Mouse (Mus musculus) intestine, postnatal 0 days (tissue): Measurements from ENCODE around the gene Pfas. TPM values are rescaled to one million over a fixed set of nuclear protein-coding genes. Genes with fewer than 3 reads are reported as not detected.

Experiments used
- ATAC-seq: fragments of 200-750 bp; cut with Nextera tagmentation; 2 replicates; pipeline ENCODE4 v1.8.0; 2017; ENCODE audit warnings: mild to moderate bottlenecking, moderate TSS enrichment, moderate library complexity
- H3K27ac ChIP-seq: fragments of 300-500 bp; sonication (generic); 2 replicates; pipeline ENCODE4 v1.5.1; 2014; ENCODE audit warnings: mild to moderate bottlenecking, low read depth, low read length, moderate library complexity
- H3K27me3 ChIP-seq: fragments of 300-500 bp; sonication (generic); replicated peaks from 2 replicates; pipeline ENCODE4 v1.6.1; 2014; ENCODE audit warnings: low read length, mixed read lengths; ENCODE audit not compliant: control insufficient read depth, insufficient read depth
- H3K36me3 ChIP-seq: fragments of 300-500 bp; sonication (generic); 2 replicates; pipeline ENCODE4 v1.6.1; 2014; ENCODE audit warnings: mild to moderate bottlenecking, moderate library complexity; ENCODE audit not compliant: control insufficient read depth, insufficient read depth
- H3K4me1 ChIP-seq: fragments of 300-500 bp; sonication (generic); replicated peaks from 2 replicates; pipeline ENCODE4 v1.6.1; 2014; ENCODE audit warnings: antibody characterized with exemption, low read length, mixed read lengths; ENCODE audit not compliant: control insufficient read depth, insufficient read depth
- H3K4me2 ChIP-seq: fragments of 300-500 bp; sonication (generic); replicated peaks from 2 replicates; pipeline ENCODE4 v1.6.1; 2014; ENCODE audit warnings: low read depth, mild to moderate bottlenecking, moderate library complexity
- H3K4me3 ChIP-seq: fragments of 300-500 bp; sonication (generic); 2 replicates; pipeline ENCODE4 v1.5.1; 2014; ENCODE audit warnings: low read depth, low read length
- H3K9ac ChIP-seq: fragments of 300-500 bp; sonication (generic); 2 replicates; pipeline ENCODE4 v1.6.1; 2014; ENCODE audit warnings: mild to moderate bottlenecking, low read depth, low read length
- H3K9me3 ChIP-seq: fragments of 300-500 bp; sonication (generic); 2 replicates; pipeline ENCODE4 v1.6.1; 2016; ENCODE audit warnings: mixed run types; ENCODE audit not compliant: control insufficient read depth
- CTCF ChIP-seq: sonication (generic); IDR thresholded peaks from 2 replicates; pipeline ENCODE4 v1.5.1; 2016; ENCODE audit warnings: low read depth, mild to moderate bottlenecking, control low read depth, antibody characterized with exemption, moderate library complexity
- WGBS: fragments of 180-500 bp; shearing (Covaris S2); extraction: QIAGEN DNeasy Blood & Tissue Kit; methylation state at CpG from one replicate; pipeline ENCODE4 v1.1.7; 2014; 5-methylcytosine and 5-hydroxymethylcytosine counted together
- polyA plus RNA-seq: library from polyadenylated mRNA; unstranded; fragments of >200 nt; fragmentation: Nextera tagmentation; extraction: Ambion mirVana; gene quantifications from 2 replicates; pipeline ENCODE4 v1.2.1, GENCODE M21; 2015

Gene Pfas
- polyA plus RNA-seq, 1 experiment from 2014 or later, result 6.4 TPM

DNA sequence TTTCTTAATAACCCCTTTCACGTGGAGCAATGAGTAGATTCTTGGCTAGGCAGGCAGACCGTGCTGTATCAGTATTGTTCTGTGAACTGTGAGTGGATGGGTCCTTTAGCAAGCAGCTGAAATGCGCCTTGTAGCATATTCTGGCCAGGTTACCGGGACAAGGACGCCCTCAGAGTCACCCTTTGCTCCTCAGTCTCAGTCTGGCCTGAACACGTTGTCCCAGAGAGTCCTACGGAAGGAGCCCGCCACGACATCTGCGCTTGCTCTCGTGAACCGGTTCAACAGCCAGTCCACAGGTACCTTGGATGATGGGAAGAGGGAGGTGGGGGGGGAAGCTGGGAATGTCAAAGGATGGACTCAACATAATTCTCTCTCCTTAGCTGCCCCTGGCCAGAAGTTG lies 39.3 kb upstream of the Pfas start:
- H3K4me1 ChIP-seq, result no peaks in the 10 kb centered on the region
- no peak overlapping the region for H3K4me2 ChIP-seq
- H3K36me3 ChIP-seq, result peaks cover 3% of the 10 kb centered on the region; the same call in 1 of the 2 replicates
- H3K9me3 ChIP-seq, result no peaks in the 10 kb centered on the region
- H3K4me3 ChIP-seq, result no peak overlapping the region
- WGBS, result 87% methylated on average over 12 of the region's 12 CpGs
- ATAC-seq, result no peak
- no peak overlapping the region for H3K9ac ChIP-seq
- no peak overlapping the region for H3K27ac ChIP-seq
- H3K27me3 ChIP-seq, result no peaks in the 10 kb centered on the region
- no peak for TF ChIP-seq CTCF

DNA sequence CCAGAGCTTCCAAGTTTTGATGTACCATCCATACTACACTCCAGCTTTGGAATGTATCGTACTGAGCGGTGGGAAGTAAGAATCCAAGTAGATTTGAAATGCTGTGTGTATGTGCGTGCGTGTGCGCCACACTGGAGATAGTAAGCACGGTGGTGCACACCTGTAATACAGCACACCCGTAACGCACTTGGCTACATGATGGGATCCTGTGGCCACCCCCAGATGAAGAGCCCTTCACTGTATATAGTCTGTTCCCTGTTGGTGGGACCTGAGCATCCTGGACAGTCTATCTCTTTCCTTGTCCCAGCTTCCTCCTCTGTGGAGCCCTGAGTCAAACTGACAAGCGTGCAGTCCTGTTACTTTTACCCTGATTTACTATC lies 38.1 kb upstream of the Pfas start:
- peak overlapping the region; percentile 80 for H3K4me2 ChIP-seq
- H3K36me3 ChIP-seq, result peaks cover 3% of the 10 kb centered on the region; the same call in 1 of the 2 replicates
- no peaks in the 10 kb centered on the region for H3K27me3 ChIP-seq
- H3K9ac ChIP-seq, result peak overlapping the region; percentile 49
- ATAC-seq, result no peak
- TF ChIP-seq CTCF, result no peak
- H3K27ac ChIP-seq, result peak overlapping the region; percentile 50; the same call in 1 of the 2 replicates
- H3K4me1 ChIP-seq, result no peaks in the 10 kb centered on the region
- no peaks in the 10 kb centered on the region for H3K9me3 ChIP-seq
- peak overlapping the region; percentile 75 for H3K4me3 ChIP-seq
- 4% methylated on average over 9 of the region's 9 CpGs for WGBS

DNA sequence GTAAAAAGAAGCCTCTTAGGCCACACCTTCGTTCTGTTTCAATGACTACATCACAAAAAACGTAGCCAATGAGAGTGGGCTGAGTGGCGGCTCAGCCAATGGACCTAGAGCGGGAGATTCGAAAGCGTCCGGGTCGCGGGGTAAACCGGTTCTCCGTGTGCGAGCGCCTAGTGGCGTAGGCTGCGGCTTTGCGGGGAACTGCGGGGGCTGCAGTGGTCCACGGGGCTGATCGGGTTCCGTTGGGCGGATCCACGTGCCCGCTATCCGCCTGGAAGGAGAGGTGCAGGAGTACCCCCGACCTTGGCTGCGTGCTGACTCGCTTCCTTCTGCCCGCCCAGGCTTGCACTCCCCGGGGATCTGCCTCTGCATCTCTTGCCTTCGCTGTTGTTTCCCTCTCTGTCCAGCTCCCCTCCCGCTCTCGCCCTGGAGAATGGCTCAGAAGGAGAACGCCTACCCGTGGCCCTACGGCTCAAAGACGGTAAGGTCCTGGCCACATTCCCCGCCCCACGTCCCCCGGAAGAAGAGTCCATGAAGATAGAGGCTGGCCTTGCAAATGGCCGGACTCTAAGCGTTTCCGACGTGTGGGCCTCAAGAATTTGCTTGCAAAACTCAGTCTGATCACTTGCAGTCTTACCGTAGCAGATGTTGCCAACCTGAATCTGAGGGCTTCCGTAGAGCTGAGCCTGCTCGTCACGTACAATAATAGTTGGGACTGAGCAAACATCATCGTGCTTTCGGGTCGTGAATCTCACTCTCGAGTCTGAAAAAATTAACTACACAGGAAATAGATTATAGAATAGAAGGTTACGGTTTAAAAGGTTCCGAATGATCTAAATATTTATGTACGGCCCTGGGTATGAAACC lies 37.5 kb upstream of the Pfas start, which contains the start of gene Aurkb:
Gene Aurkb, plus strand, starts transcription at position 117 of the 864 bp plus-strand sequence.
- peak within 1 kb of the TSS; percentile 75 for H3K4me3 ChIP-seq
- peak within 1 kb of the TSS; percentile 80 for H3K4me2 ChIP-seq
- no peaks in the 10 kb centered on the region for H3K27me3 ChIP-seq
- peak; percentile 71 for ATAC-seq
- H3K9ac ChIP-seq, result peak within 1 kb of the TSS; percentile 49
- peak; percentile 12; the same call in 1 of the 2 replicates for TF ChIP-seq CTCF
- H3K4me1 ChIP-seq, result no peaks in the 10 kb centered on the region
- peak within 1 kb of the TSS; percentile 50; the same call in 1 of the 2 replicates for H3K27ac ChIP-seq
- no peaks in the 10 kb centered on the region for H3K9me3 ChIP-seq
- under 1% methylated on average over 54 of the region's 54 CpGs for WGBS
- peaks cover 3% of the 10 kb centered on the region; the same call in 1 of the 2 replicates for H3K36me3 ChIP-seq

DNA sequence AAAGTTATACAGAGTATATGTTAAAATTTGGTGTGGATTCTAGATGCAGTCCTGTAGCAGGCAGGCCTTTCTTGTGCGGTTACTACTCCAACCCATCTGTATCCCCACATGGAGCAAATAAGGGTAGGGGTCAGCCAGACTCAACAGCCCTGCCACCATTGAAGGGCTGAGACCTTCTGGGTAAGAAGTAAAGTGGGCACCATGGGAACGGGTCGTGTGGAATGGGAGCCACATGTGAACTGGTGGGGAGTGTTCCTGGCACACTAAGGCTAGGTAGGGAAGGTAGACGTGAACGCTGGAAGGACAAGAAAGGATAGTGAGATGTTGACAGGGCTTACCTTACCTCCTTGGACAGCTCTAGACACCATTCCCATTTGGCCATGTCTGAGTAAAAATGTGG lies 29.9 kb upstream of the Pfas start:
- no peaks in the 10 kb centered on the region for H3K9me3 ChIP-seq
- peaks cover 10% of the 10 kb centered on the region; the same call in 1 of the 2 replicates for H3K4me1 ChIP-seq
- H3K27ac ChIP-seq, result no peak overlapping the region
- peaks cover 9% of the 10 kb centered on the region; the same call in 1 of the 2 replicates for H3K36me3 ChIP-seq
- no peak overlapping the region for H3K9ac ChIP-seq
- 79% methylated on average over 5 of the region's 5 CpGs for WGBS
- no peaks in the 10 kb centered on the region for H3K27me3 ChIP-seq
- no peak overlapping the region for H3K4me3 ChIP-seq
- no peak overlapping the region for H3K4me2 ChIP-seq
- no peak for TF ChIP-seq CTCF
- no peak for ATAC-seq

DNA sequence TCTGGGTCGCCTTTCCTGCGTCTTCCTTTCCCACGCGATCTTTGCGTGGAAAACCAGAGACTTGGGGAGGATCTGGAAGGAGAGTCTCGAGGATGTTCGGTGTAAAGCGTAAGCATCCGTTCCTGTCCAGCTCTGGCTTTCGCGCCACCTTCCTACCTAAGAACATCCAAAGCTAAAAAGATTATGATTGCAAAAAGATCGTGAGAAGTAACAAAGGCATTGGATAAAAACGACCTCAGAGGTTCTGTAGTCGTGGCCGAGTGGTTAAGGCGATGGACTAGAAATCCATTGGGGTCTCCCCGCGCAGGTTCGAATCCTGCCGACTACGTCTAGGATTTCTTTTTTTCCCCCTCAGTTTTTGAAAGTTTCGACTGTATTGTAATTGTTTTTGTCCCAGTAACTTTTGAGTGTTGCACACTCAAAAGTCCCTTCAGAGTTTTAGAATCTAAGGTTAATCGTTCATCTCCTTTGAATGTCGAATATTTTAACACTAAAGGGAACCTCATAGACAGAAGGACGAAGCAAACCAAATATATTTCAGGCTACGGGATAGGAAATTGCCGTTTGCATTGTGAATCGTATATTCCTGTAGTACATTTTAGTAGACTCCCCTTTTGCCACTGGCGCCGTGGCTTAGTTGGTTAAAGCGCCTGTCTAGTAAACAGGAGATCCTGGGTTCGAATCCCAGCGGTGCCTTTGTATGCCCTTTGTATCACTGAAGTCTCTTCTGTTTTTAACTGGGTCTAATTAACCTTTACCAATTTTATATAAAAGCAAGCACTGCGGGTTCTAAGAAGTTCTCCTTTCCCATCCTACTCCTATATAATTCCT lies 29.2 kb upstream of the Pfas start:
- TF ChIP-seq CTCF, result no peak
- Histone ChIP-seq H3K4me1 (peaks cover 10% of the 10 kb centered on the region; the same call in 1 of the 2 replicates), H3K9ac (peak overlapping the region; percentile 60), H3K27me3 (no peaks in the 10 kb centered on the region), H3K9me3 (no peaks in the 10 kb centered on the region), H3K36me3 (peaks cover 9% of the 10 kb centered on the region; the same call in 1 of the 2 replicates), H3K4me2 (peak overlapping the region; percentile 77), H3K4me3 (peak overlapping the region; percentile 72), H3K27ac (peak overlapping the region; percentile 66; the same call in 1 of the 2 replicates)
- WGBS, result under 1% methylated on average over 34 of the region's 34 CpGs
- peak; percentile 34 for ATAC-seq
